Mouse (Mus musculus) midbrain, embryonic 12.5 days (tissue): ENCODE data around the gene Lamb2. TPM values are rescaled to one million over a fixed set of nuclear protein-coding genes. Genes with fewer than 3 reads are reported as not detected.

Source experiments
- ATAC-seq: fragments of 200-750 bp; cut with Nextera tagmentation; 2 replicates; pipeline ENCODE4 v1.8.0; 2017; ENCODE audit warnings: low read depth, moderate TSS enrichment, moderate library complexity; ENCODE audit not compliant: low FRiP score
- H3K27ac ChIP-seq: fragments of 300-500 bp; sonication (generic); replicated peaks from 2 replicates; pipeline ENCODE4 v1.5.1; 2016; ENCODE audit warnings: mild to moderate bottlenecking
- H3K27me3 ChIP-seq: fragments of 300-500 bp; sonication (generic); 2 replicates; pipeline ENCODE4 v1.6.1; 2016; ENCODE audit warnings: mild to moderate bottlenecking
- H3K36me3 ChIP-seq: fragments of 300-500 bp; sonication (generic); 2 replicates; pipeline ENCODE4 v1.6.1; 2016
- H3K4me1 ChIP-seq: fragments of 300-500 bp; sonication (generic); 2 replicates; pipeline ENCODE4 v1.6.1; 2016
- H3K4me2 ChIP-seq: fragments of 300-500 bp; sonication (generic); replicated peaks from 2 replicates; pipeline ENCODE4 v1.6.1; 2016; ENCODE audit warnings: mild to moderate bottlenecking, moderate library complexity
- H3K4me3 ChIP-seq: fragments of 300-500 bp; sonication (generic); 2 replicates; pipeline ENCODE4 v1.5.1; 2016; ENCODE audit warnings: mild to moderate bottlenecking
- H3K9ac ChIP-seq: fragments of 300-500 bp; sonication (generic); replicated peaks from 2 replicates; pipeline ENCODE4 v1.6.1; 2016; ENCODE audit warnings: mild to moderate bottlenecking, moderate library complexity
- H3K9me3 ChIP-seq: fragments of 300-500 bp; sonication (generic); 2 replicates; pipeline ENCODE4 v1.6.1; 2016; ENCODE audit warnings: mild to moderate bottlenecking
- WGBS: fragments of 180-500 bp; shearing (Covaris S2); methylation state at CpG from one replicate; pipeline ENCODE4 v1.1.7; 2016; 5-methylcytosine and 5-hydroxymethylcytosine counted together
- polyA plus RNA-seq: library from polyadenylated mRNA; unstranded; fragments of >200 nt; fragmentation: Nextera tagmentation; extraction: Ambion mirVana; gene quantifications from 2 replicates; pipeline ENCODE4 v1.2.1, GENCODE M21; 2016

The Lamb2 gene
- polyA plus RNA-seq, 1 experiment from 2014 or later: 42.2 TPM

- Histone ChIP-seq H3K4me1 (peaks cover 10% of the 10 kb centered on the region), H3K9me3 (no peaks in the 10 kb centered on the region), H3K36me3 (peaks cover 38% of the 10 kb centered on the region), H3K27ac (no peak overlapping the region), H3K4me3 (no peak overlapping the region), H3K9ac (no peak overlapping the region), H3K27me3 (no peaks in the 10 kb centered on the region), H3K4me2 (no peak overlapping the region)
- WGBS: 93% methylated on average over 9 of the region's 9 CpGs
- ATAC-seq: no peak
Observed at GRCm38 (mm10) chr9:108463713-108464112, 15.8 kb upstream of the Lamb2 start.

- Histone ChIP-seq H3K36me3 (peaks cover 38% of the 10 kb centered on the region), H3K27ac (no peak overlapping the region), H3K27me3 (no peaks in the 10 kb centered on the region), H3K4me1 (peaks cover 8% of the 10 kb centered on the region), H3K9ac (no peak overlapping the region), H3K9me3 (no peaks in the 10 kb centered on the region), H3K4me3 (no peak overlapping the region), H3K4me2 (no peak overlapping the region)
- ATAC-seq: no peak
- 93% methylated on average over 2 of the region's 2 CpGs for WGBS
Observed at GRCm38 (mm10) chr9:108466219-108466618, 13.3 kb upstream of the Lamb2 start.

GRCm38 (mm10) chr9:108469430-108469829 lies 10.1 kb upstream of the Lamb2 start:
- Histone ChIP-seq H3K27ac (no peak overlapping the region), H3K4me2 (no peak overlapping the region), H3K9ac (no peak overlapping the region), H3K4me3 (no peak overlapping the region), H3K9me3 (no peaks in the 10 kb centered on the region), H3K36me3 (peaks cover 22% of the 10 kb centered on the region), H3K4me1 (no peaks in the 10 kb centered on the region), H3K27me3 (no peaks in the 10 kb centered on the region)
- WGBS: 88% methylated on average over 5 of the region's 5 CpGs
- no peak for ATAC-seq

GRCm38 (mm10) chr9:108469845-108470244 lies 9.7 kb upstream of the Lamb2 start:
- Histone ChIP-seq H3K4me3 (no peak overlapping the region), H3K9ac (no peak overlapping the region), H3K9me3 (no peaks in the 10 kb centered on the region), H3K36me3 (peaks cover 19% of the 10 kb centered on the region), H3K4me1 (no peaks in the 10 kb centered on the region), H3K4me2 (no peak overlapping the region), H3K27me3 (no peaks in the 10 kb centered on the region), H3K27ac (no peak overlapping the region)
- WGBS: 75% methylated on average over 4 of the region's 4 CpGs
- no peak for ATAC-seq

- Histone ChIP-seq H3K27me3 (no peaks in the 10 kb centered on the region), H3K9me3 (no peaks in the 10 kb centered on the region), H3K9ac (no peak overlapping the region), H3K4me1 (peaks cover 11% of the 10 kb centered on the region), H3K27ac (no peak overlapping the region), H3K4me3 (no peak overlapping the region), H3K36me3 (no peaks in the 10 kb centered on the region), H3K4me2 (no peak overlapping the region)
- no peak for ATAC-seq
- 69% methylated on average over 1 of the region's 1 CpGs for WGBS
Observed at GRCm38 (mm10) chr9:108474528-108474927, 5.0 kb upstream of the Lamb2 start.

- Histone ChIP-seq H3K27ac (peak overlapping the region; percentile 75), H3K27me3 (no peaks in the 10 kb centered on the region), H3K36me3 (peaks cover 11% of the 10 kb centered on the region), H3K4me1 (peaks cover 24% of the 10 kb centered on the region), H3K4me3 (peak overlapping the region; percentile 48), H3K4me2 (peak overlapping the region; percentile 68), H3K9me3 (no peaks in the 10 kb centered on the region), H3K9ac (0 out of 2 replicates have a peak overlapping the region, but pooled peaks have one; percentile 44)
- under 1% methylated on average over 20 of the region's 20 CpGs for WGBS
- peak; percentile 64 for ATAC-seq
Observed at GRCm38 (mm10) chr9:108478638-108479156, 839 bp upstream of the Lamb2 start.

- peak overlapping the region; percentile 48 for H3K4me3 ChIP-seq
- 24% methylated on average over 11 of the region's 11 CpGs for WGBS
- H3K4me2 ChIP-seq: peak overlapping the region; percentile 68
- ATAC-seq: peak; percentile 5; the same call in 1 of the 2 replicates
- H3K9ac ChIP-seq: no peak overlapping the region; the same call in 1 of the 2 replicates
- H3K9me3 ChIP-seq: no peaks in the 10 kb centered on the region
- peak overlapping the region; percentile 75 for H3K27ac ChIP-seq
- H3K27me3 ChIP-seq: no peaks in the 10 kb centered on the region
- H3K36me3 ChIP-seq: peaks cover 16% of the 10 kb centered on the region
- peaks cover 24% of the 10 kb centered on the region for H3K4me1 ChIP-seq
Observed at GRCm38 (mm10) chr9:108479241-108479640, 295 bp upstream of the Lamb2 start.

- no peak overlapping the region for H3K27ac ChIP-seq
- H3K36me3 ChIP-seq: peaks cover 27% of the 10 kb centered on the region
- H3K27me3 ChIP-seq: no peaks in the 10 kb centered on the region
- peak overlapping the region; percentile 68; the same call in 1 of the 2 replicates for H3K4me2 ChIP-seq
- peaks cover 24% of the 10 kb centered on the region for H3K4me1 ChIP-seq
- H3K9me3 ChIP-seq: no peaks in the 10 kb centered on the region
- no peak overlapping the region for H3K9ac ChIP-seq
- 92% methylated on average over 28 of the region's 28 CpGs for WGBS
- H3K4me3 ChIP-seq: no peak overlapping the region
- no peak for ATAC-seq
Observed at GRCm38 (mm10) chr9:108480813-108481519, 1.4 kb downstream of the Lamb2 start.

- Histone ChIP-seq H3K27me3 (no peaks in the 10 kb centered on the region), H3K27ac (no peak overlapping the region), H3K9ac (no peak overlapping the region), H3K4me3 (no peak overlapping the region), H3K4me2 (no peak overlapping the region), H3K9me3 (no peaks in the 10 kb centered on the region), H3K4me1 (peaks cover 24% of the 10 kb centered on the region), H3K36me3 (peaks cover 34% of the 10 kb centered on the region)
- WGBS: 94% methylated on average over 19 of the region's 19 CpGs
- ATAC-seq: no peak
Observed at GRCm38 (mm10) chr9:108481520-108482210, 2.1 kb downstream of the Lamb2 start.

- Histone ChIP-seq H3K4me2 (no peak overlapping the region), H3K4me1 (peaks cover 24% of the 10 kb centered on the region), H3K27ac (no peak overlapping the region), H3K4me3 (no peak overlapping the region), H3K36me3 (peaks cover 40% of the 10 kb centered on the region), H3K9ac (no peak overlapping the region), H3K9me3 (no peaks in the 10 kb centered on the region), H3K27me3 (no peaks in the 10 kb centered on the region)
- ATAC-seq: no peak
- WGBS: 94% methylated on average over 18 of the region's 18 CpGs
Observed at GRCm38 (mm10) chr9:108483051-108483790, 3.7 kb downstream of the Lamb2 start.

- Histone ChIP-seq H3K4me2 (no peak overlapping the region), H3K36me3 (peaks cover 48% of the 10 kb centered on the region), H3K4me3 (no peak overlapping the region), H3K9ac (no peak overlapping the region), H3K27ac (no peak overlapping the region), H3K9me3 (no peaks in the 10 kb centered on the region), H3K27me3 (no peaks in the 10 kb centered on the region), H3K4me1 (peaks cover 18% of the 10 kb centered on the region)
- ATAC-seq: no peak
- 94% methylated on average over 15 of the region's 15 CpGs for WGBS
Observed at GRCm38 (mm10) chr9:108484021-108484420, 4.5 kb downstream of the Lamb2 start.
